Mouse (Mus musculus): ENCODE results near the gene Tnfsf10. TPM values are rescaled to one million over a fixed set of nuclear protein-coding genes. Genes with fewer than 3 reads are reported as not detected.

Gene Tnfsf10
- polyA plus RNA-seq (2014; fragmentation: Illumina TruSeq; extraction: RNeasy Lipid Tissue Mini Kit (QIAGEN cat#74804); ENCODE audit: low read depth, low replicate concordance) = 0.46 TPM

DNA sequence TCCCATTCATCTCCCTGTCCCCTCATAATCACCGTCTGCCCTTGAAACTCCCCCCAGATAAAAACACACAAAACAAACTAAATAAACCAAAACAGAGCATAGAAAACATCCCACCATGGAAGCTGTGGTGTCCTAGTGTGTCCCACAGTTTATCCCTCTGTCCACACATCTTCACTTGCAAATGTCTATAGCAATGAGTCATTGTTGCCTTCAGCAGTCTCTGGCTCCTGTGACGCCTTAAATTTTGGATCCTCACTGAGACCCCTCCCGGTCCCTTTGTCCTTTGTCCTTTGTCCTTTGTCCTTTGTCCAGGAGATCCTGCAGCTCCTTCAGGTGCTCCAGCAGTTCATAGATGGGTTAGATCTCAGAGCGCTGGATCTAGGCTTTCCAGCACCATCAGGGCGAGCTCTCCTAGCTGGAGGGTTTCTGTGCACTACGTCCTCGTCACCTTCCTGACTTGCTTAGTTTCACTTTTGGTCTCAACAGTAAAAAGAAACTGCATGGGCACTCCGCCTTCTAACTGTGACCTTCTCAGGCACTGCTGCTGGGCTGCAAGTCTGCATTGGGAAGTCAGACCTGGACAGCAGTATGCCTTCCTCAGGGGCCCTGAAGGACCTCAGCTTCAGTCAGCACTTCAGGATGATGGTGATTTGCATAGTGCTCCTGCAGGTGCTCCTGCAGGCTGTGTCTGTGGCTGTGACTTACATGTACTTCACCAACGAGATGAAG lies at the start of gene Tnfsf10:
Gene Tnfsf10 (plus strand): TSS at position 470 of the 729 bp plus-strand sequence.

GRCm38 (mm10) chr3:27371276-27371621 lies 54.4 kb downstream of the Tnfsf10 start, which contains the start of gene Ghsr:
Gene Ghsr, plus strand, starts transcription at chr3:27371351.

Other genes starting within 250 kb of the Tnfsf10 start
- gene Ect2, start 163.2 kb upstream of the Tnfsf10 start, polyA plus RNA-seq (2014; fragmentation: Illumina TruSeq; extraction: RNeasy Lipid Tissue Mini Kit (QIAGEN cat#74804); ENCODE audit: low read depth, low replicate concordance) = 60.3 TPM
- gene Nceh1, start 134.1 kb upstream of the Tnfsf10 start, polyA plus RNA-seq (2014; fragmentation: Illumina TruSeq; extraction: RNeasy Lipid Tissue Mini Kit (QIAGEN cat#74804); ENCODE audit: low read depth, low replicate concordance) = 3.5 TPM
- not detected for gene Ghsr, start 54.3 kb downstream of the Tnfsf10 start, polyA plus RNA-seq (2014; fragmentation: Illumina TruSeq; extraction: RNeasy Lipid Tissue Mini Kit (QIAGEN cat#74804); ENCODE audit: low read depth, low replicate concordance)